Mouse (Mus musculus) frontal cortex, postnatal 36 days (tissue): ENCODE measurements at regions not wholly inside any gene's neighbourhood (a gene's known extent, or its start where the extent isn't known, plus 50 kb on each side); places are given as distances from the start of the nearest gene placed in this dataset.
A peak's percentile ranks its signal among the peaks of the same experiment; 100 is the strongest.
"Not testable (repeated sequence)": the region's sequence is repeated elsewhere in the genome, so short reads cannot be mapped to it uniquely, and the experiment has no call there.

Experiments used
- DNase-seq, 2 experiments: peaks; one replicate each; pipeline ENCODE4 v3.0.0; 2022; ENCODE audit warnings: low spot score in 2 of 2

DNA sequence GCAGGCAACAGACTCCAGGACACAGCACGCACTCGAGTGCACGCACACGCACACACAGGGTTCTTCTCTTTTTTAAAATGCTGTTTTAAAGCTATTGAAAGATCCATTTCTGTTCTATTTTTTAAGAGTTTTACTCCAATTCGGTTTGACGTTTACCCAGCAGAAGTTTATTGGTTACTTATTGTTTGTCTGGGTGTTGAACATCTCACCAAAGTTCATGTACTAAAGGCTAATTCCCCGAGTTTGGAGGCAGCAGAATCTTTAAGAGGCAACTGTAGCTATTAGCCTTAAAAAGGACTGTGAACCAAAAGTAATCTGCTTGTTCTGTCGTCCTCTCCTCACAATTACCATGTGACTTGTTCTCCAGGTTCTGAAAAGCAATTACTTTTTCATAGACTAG, 263.0 kb upstream of the Nfia start:
- no peak for DNase-seq

- DNase-seq = no peak
Measured at GRCm38 (mm10) chr4:97505734-97506133, 266.8 kb upstream of the Nfia start.

- no peak for DNase-seq
Measured at GRCm38 (mm10) chr4:97491248-97491804, 281.2 kb upstream of the Nfia start.

GRCm38 (mm10) chr4:97486354-97486753, 286.2 kb upstream of the Nfia start:
- no peak for DNase-seq

DNA sequence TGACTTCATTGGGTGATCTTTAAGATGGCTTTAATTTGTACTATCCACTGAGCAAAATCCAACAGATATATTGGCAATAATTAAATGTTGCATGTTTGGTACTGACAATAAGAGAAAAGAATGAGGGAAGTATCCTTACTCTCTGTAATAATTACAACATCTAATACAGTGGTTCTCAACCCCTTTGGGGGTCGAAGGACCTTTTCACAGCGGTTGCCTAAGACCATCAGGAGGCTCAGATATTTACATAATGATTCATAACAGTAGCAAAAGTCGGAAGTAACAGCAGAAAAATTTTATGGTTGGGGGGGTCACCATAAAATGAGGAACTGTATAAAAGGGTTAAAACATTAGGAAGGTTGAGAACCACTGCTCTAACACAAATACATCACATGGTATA, 287.3 kb upstream of the Nfia start:
- DNase-seq = no peak

DNA sequence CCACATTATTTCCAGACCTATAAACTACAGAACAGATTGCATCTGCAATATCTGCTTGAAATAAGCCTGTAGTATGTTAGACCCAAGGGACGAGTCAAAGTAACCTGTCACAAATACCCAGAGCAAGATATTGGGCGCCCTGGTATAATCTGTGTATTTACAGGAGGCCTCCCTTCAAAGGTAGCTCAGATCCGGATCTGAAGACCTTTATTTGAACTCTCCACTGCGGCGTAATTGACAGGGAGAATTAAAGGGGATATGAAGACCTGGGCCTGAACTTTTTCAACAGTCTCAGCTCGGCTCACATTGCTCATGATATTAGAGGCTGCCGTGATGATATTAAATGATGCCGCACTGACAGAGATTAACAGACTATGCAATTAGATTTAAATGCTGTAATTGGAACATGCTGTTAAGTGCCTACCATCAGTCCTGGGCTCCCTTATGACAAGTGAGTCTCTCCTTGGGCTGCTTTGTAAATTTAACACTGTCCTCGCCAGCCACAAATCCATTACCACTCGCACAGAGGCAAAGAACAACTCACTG, 289.8 kb upstream of the Nfia start:
- DNase-seq = no peak

DNA sequence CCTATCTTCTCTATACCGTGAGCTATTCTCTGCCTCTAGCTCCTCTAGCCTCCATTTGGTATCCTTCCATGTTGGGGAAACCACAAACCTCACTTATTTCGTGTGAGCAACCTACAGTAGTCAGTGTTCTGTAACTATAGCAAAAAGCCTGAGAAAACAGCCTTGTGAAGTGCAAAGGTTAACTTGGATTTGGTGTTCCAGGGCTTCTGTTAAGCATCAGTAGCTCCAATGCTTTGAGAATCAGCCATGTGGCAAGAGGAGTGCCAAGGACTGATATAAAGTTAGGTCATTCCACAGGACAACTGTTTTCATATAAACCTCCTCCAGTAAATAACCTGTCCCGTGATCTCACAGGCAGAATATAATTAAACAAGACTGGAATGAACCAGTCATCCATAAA, 290.7 kb upstream of the Nfia start:
- no peak for DNase-seq

DNA sequence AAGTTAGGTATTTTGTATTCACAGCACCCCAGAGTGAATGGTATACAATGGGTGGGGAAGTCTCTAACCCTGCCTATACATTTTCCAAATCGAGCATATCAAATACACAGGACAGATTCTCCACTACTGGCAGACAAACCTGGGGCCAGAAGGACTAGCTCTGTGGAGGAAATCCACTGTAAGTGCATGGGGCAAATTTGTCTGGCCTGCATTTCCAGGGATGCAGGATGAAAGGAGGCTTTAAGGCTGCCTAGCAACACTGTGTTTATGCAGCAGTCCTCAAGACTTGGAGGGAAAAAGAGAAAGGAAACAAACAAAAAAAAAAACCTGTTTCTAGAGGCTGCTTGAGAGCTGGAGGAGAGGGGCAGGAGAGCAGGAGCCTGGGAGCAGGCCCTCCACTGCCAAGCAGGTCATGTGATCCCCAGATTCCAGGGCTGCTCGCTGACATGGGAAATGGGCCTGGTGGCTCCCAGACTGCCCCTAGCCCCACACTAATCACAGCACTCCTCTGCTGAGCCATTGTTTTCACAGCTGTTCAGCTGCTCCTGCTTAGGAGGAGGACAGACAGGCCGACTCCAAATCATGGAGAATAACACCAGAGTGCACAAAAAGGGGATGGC, 293.7 kb upstream of the Gm10192 start:
- peak; percentile 18 to 24 for DNase-seq

DNA sequence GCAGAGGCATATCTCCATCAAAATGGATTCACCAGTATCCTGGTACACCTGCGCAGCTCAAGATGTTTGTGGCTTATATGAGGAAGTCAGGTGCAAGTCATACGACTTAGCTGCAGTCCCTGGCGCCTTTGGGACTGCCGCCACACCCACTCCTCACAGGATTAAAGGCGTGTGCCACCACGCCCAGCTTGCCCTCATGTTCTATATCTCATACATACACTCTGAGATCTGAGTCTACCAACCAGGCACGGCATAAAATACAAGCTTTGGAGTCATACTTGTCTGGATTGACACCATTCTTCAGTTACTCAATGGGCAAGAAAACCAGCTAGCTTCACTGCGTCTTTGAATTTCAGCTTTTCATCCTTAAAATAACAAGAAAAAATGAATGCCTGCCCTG, 290.5 kb upstream of the Gm10192 start:
- not testable (repeated sequence) for DNase-seq

DNA sequence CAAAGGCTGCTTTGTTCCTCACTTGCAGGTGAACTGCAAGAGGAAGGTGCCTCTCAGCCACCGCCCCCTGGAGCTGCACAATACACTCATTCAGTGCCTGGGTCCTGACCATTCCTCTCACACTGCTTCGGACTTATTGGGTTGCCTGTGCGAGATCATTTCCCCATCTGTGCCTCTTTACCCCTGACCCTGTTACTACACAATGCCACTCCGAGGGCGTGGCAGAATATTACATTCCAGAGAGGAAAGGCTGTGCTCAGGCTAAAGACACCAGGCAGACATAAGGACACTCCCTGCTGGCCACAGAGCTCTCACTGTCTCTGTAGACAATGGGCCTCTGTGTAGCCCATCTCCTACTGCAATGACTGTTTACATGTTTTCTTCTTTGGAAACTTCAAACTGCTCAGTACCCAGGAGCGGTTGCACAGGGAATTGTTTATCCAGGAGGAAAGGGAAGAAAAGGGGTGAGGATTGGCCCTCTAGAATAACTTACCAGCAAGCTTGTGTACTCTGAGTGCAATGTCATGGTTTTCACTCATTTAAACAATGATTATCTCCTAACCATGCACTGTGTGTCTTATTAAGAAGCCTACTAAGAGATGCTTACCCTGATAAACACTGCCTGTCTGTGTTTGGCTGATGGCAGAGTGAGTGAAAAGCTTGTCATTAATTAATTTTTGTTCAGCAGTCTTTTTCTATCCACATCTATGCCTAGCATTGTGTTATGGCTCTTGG, 283.1 kb upstream of the Gm10192 start:
- peak in 1 of 2 experiments; percentile 8 for DNase-seq

- no peak for DNase-seq
Measured at GRCm38 (mm10) chr4:97465517-97465916, 282.6 kb upstream of the Gm10192 start.

GRCm38 (mm10) chr4:97461177-97461576, 278.2 kb upstream of the Gm10192 start:
- DNase-seq = no peak

GRCm38 (mm10) chr4:97439288-97440029, 256.5 kb upstream of the Gm10192 start:
- DNase-seq = no peak

GRCm38 (mm10) chr4:97432681-97433080, 249.7 kb upstream of the Gm10192 start:
- no peak for DNase-seq

GRCm38 (mm10) chr4:97432094-97432493, 249.1 kb upstream of the Gm10192 start:
- no peak for DNase-seq

GRCm38 (mm10) chr4:97431239-97431638, 248.3 kb upstream of the Gm10192 start:
- DNase-seq = no peak

- DNase-seq = no peak
Measured at GRCm38 (mm10) chr4:97419845-97420244, 236.9 kb upstream of the Gm10192 start.

- peak; percentile 3 to 20 for DNase-seq
Measured at GRCm38 (mm10) chr4:97418616-97419015, 235.7 kb upstream of the Gm10192 start.

DNA sequence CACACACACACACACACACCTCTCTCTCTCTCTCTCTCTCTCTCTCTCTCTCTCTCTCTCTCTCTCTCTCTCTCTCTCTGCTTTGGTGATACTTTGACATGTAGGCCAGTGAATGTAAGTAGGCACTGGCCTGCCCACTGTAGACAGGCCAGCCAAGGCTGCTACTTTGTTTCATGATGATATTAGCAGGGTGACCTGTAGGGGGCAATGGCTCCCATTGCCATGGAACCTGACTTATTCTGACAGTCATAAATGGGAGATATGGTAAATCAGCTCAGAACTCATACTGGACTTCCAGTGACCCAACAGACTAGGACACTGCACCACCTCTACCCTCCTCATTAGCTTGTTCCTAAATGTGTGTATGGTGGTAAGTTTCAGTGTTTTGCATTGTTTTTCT, 235.0 kb upstream of the Gm10192 start:
- no peak for DNase-seq

DNA sequence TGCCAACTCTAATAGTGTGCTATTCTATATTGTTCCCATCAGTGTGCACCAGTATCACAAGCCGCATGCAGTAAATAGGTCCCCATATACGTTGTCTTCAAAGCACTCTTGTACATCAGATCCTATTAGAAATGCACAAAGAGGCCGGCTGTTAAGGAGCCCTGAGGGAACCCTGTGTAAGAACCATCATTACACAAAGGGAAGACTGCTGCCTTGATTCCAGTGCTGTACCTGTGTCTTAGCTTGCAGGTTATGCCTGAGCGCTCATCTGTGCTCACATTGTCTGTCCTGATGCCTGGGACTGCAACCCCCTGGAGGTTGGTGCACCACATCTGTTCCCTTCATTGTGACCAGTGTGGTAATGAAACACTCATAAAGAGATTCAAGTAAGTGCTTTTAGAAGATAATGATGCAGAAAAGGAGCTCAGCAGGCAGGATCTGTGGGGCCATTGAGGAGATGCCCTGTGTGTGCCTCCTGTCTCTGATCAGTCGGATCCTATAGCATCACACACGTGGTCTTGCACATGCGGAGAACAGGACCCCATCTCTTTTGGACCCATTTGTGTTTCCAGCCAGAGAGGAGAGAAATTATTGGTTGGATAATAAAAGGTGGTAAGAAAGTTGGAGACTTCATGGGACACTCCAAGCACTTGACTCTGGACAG, 225.8 kb upstream of the Gm10192 start:
- DNase-seq = no peak

- no peak for DNase-seq
Measured at GRCm38 (mm10) chr4:97394697-97395280, 211.8 kb upstream of the Gm10192 start.
